Mouse (Mus musculus) liver, embryonic 13.5 days (tissue): ENCODE data around the gene Ptpra. TPM values are rescaled to one million over a fixed set of nuclear protein-coding genes. Genes with fewer than 3 reads are reported as not detected.

Experiments
- ATAC-seq: fragments of 200-750 bp; cut with Nextera tagmentation; 2 replicates; pipeline ENCODE4 v1.8.0; 2017; ENCODE audit warnings: low read depth, mild to moderate bottlenecking, moderate number of reproducible peaks, moderate library complexity
- DNase-seq: peaks from one replicate; pipeline ENCODE4 v3.0.0; 2022
- H3K27ac ChIP-seq: fragments of 300-500 bp; sonication (generic); 2 replicates; pipeline ENCODE4 v1.5.1; 2015; ENCODE audit warnings: moderate library complexity, mild to moderate bottlenecking, inconsistent platforms
- H3K27me3 ChIP-seq: fragments of 300-500 bp; sonication (generic); 2 replicates; pipeline ENCODE4 v1.6.1; 2015; ENCODE audit warnings: mild to moderate bottlenecking, inconsistent platforms
- H3K36me3 ChIP-seq: fragments of 300-500 bp; sonication (generic); 2 replicates; pipeline ENCODE4 v1.6.1; 2015; ENCODE audit warnings: mild to moderate bottlenecking, inconsistent platforms
- H3K4me1 ChIP-seq: fragments of 300-500 bp; sonication (generic); replicated peaks from 2 replicates; pipeline ENCODE4 v1.6.1; 2015; ENCODE audit warnings: inconsistent platforms
- H3K4me2 ChIP-seq: fragments of 300-500 bp; sonication (generic); 2 replicates; pipeline ENCODE4 v1.6.1; 2015; ENCODE audit warnings: inconsistent platforms, mild to moderate bottlenecking, moderate library complexity
- H3K4me3 ChIP-seq: fragments of 300-500 bp; sonication (generic); replicated peaks from 2 replicates; pipeline ENCODE4 v1.5.1; 2015; ENCODE audit warnings: mild to moderate bottlenecking, inconsistent platforms
- H3K9ac ChIP-seq: fragments of 300-500 bp; sonication (generic); 2 replicates; pipeline ENCODE4 v1.6.1; 2015; ENCODE audit warnings: mild to moderate bottlenecking, inconsistent platforms
- H3K9me3 ChIP-seq: fragments of 300-500 bp; sonication (generic); replicated peaks from 2 replicates; pipeline ENCODE4 v1.6.1; 2016; ENCODE audit warnings: inconsistent platforms
- WGBS: fragments of 180-500 bp; shearing (Covaris S2); methylation state at CpG from one replicate; pipeline ENCODE4 v1.1.7; 2015; ENCODE audit not compliant: insufficient replicate concordance; 5-methylcytosine and 5-hydroxymethylcytosine counted together
- polyA plus RNA-seq: library from polyadenylated mRNA; unstranded; fragments of >200 nt; fragmentation: Nextera tagmentation; extraction: Ambion mirVana; gene quantifications from 2 replicates; pipeline ENCODE4 v1.2.1, GENCODE M21; 2015

Ptpra gene
- polyA plus RNA-seq, 1 experiment from 2014 or later = 29.9 TPM

DNA sequence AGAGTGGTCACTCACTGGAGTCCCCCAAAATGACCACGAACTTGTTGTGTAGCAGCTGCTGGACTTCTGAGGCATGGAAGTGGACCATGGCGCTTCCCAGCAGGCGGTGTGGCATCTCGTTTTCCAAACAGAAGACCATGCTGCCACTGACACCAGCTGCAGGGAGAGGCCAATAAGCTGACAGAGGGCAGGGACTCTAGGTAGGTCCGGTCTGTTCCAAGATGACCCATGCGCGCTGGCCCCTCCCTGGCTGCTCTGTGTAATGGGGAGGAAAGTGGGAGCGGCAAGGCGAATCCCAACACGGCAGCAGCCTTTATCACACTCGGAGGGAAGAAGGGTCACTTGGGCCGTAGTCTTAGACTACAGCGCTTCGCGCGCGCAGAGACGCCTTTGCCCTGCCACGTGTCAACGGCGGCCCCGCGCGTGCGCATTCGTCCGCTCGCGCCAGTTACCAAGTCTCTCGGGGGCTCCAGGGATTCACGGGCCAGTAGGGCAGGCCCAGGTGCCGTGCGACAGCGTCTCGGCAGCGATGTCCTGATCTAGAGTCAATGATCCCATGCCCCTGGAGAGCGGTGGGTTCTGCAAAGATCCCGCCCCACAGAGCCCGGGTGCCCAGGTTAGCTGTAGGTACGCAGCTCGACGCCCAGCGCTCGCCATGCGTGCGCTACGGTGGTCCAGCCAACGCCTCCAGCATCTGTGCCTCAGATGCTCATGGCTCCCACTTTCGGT, 26.5 kb upstream of the Ptpra start:
- Histone ChIP-seq H3K4me1 (peaks cover 46% of the 10 kb centered on the region), H3K27ac (peak overlapping the region; percentile 77), H3K4me2 (peak overlapping the region; percentile 95), H3K9ac (peak overlapping the region; percentile 84), H3K9me3 (no peaks in the 10 kb centered on the region), H3K36me3 (peaks cover 23% of the 10 kb centered on the region), H3K4me3 (peak overlapping the region; percentile 83), H3K27me3 (no peaks in the 10 kb centered on the region)
- 14% methylated on average over 49 of the region's 49 CpGs for WGBS
- ATAC-seq = peak; percentile 65
- peak; percentile 70 for DNase-seq

DNA sequence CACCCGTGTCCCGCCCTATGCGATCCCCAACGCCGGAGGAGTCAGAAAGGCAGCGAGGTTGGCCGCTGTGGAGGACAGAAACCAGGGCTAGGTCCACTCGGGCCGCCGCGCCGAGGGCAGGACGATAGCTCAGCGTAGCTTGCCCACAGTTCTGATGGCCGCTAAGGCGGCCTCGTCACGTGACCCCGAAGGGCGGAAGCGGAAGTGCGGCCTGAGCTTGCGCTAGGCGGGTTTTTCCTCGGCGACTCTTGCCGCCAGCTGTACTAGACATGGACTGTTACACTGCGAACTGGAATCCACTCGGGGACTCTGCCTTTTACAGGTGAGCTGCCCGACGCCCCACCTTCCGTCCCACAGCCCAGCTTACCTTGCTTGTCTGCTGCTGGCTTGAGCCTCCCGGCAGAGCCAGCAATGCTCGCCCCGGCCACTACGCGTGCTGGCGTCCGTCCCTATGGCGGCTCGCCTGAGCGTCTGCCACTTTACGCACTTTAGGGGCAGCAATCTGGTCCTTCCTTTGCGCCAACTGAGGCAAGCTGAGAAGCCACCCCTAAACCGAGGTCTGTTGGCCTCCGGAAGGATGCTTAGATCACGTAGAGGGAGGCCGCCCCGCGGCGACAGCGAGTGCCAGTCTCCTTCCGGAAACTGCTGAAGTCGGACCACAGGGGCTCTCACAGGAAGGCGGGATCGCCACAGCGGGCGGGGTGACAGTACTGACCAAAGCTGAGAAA, 25.8 kb upstream of the Ptpra start, which contains the start of the genes Vps16 and Pced1a:
Gene Vps16 (plus strand): TSS at position 214 of the 728 bp plus-strand sequence.
Gene Pced1a (minus strand): TSS at position 576 of the 728 bp plus-strand sequence.
- under 1% methylated on average over 58 of the region's 58 CpGs for WGBS
- Histone ChIP-seq H3K36me3 (peaks cover 20% of the 10 kb centered on the region), H3K9ac (peak within 1 kb of the TSS; percentile 84), H3K4me3 (peak within 1 kb of the TSS; percentile 83), H3K27ac (peak within 1 kb of the TSS; percentile 77), H3K27me3 (no peaks in the 10 kb centered on the region), H3K4me2 (peak within 1 kb of the TSS; percentile 95), H3K9me3 (no peaks in the 10 kb centered on the region), H3K4me1 (peaks cover 53% of the 10 kb centered on the region)
- DNase-seq (peak; percentile 86), ATAC-seq (peak; percentile 92)

DNA sequence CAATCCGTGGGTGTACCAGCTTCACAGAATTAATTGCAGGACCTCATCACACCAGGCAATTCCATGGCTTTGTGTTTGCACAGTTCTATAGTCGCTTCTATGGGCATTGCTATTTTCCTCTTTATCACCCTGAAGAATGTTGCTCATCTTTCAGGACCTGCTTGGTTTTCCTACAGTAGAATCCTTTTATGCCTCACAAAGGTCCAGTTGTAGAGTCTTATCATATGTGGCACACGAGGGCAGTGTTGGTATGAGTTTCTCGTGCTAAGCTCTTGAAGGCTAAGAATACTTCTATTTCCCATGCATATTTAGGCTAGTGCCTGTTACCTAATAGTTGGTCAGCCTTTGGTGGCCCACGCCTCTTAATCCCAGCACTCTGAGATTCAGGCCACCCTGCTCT, 25.0 kb upstream of the Ptpra start:
- 19% methylated on average over 5 of the region's 5 CpGs for WGBS
- Histone ChIP-seq H3K9ac (peak overlapping the region; percentile 84), H3K36me3 (peaks cover 20% of the 10 kb centered on the region), H3K9me3 (no peaks in the 10 kb centered on the region), H3K4me1 (peaks cover 60% of the 10 kb centered on the region), H3K27ac (peak overlapping the region; percentile 77), H3K4me3 (peak overlapping the region; percentile 83), H3K4me2 (peak overlapping the region; percentile 95), H3K27me3 (no peaks in the 10 kb centered on the region)
- no peak; the same call in 1 of the 2 replicates for ATAC-seq
- no peak for DNase-seq

DNA sequence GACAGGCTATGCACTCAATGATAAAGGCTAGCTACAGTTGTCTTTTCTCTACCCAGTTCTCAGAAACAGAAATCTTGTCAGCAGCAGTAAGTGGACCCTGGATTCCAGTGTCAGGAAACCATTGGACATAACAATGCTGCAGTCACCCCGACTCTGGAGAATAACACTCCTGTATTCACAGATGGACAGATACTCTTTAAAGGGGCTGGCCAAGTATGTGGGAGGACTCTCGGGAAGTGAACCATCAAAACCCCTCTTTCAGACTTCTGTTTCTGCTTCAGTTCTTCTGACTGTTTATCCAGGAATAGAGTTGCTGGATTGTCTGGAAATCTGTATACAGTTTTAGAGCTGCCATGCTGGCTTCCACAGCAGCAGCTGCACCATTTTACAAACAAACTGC, 20.2 kb upstream of the Ptpra start:
- Histone ChIP-seq H3K4me1 (peaks cover 57% of the 10 kb centered on the region), H3K36me3 (peaks cover 28% of the 10 kb centered on the region), H3K27me3 (no peaks in the 10 kb centered on the region), H3K27ac (no peak overlapping the region), H3K4me2 (no peak overlapping the region), H3K4me3 (no peak overlapping the region), H3K9me3 (no peaks in the 10 kb centered on the region), H3K9ac (0 out of 2 replicates have a peak overlapping the region, but pooled peaks have one; percentile 19)
- WGBS = 61% methylated on average over 2 of the region's 2 CpGs
- DNase-seq (no peak), ATAC-seq (no peak)

DNA sequence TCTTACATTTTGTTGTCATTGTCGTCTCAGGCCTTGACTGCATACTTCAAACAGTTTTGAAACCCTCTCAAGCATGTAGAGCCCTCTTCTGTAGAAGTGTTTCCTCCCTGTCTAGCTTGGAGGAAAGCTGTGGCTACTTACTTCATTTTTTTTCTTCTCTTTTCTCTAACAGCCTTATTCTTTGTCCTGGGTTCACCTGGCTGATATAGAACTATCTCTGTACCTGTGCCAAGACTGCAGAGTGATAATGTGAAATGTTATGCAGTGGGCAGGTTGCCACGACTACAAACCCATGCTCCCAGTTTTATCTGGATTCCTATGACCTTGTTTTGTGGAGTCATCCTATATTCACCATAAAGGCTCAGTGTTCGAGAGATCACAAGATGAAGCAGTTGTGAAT, 19.6 kb upstream of the Ptpra start:
- whole genome bisulfite sequencing = 61% methylated on average over 3 of the region's 3 CpGs
- Histone ChIP-seq H3K27ac (no peak overlapping the region), H3K36me3 (peaks cover 28% of the 10 kb centered on the region)

DNA sequence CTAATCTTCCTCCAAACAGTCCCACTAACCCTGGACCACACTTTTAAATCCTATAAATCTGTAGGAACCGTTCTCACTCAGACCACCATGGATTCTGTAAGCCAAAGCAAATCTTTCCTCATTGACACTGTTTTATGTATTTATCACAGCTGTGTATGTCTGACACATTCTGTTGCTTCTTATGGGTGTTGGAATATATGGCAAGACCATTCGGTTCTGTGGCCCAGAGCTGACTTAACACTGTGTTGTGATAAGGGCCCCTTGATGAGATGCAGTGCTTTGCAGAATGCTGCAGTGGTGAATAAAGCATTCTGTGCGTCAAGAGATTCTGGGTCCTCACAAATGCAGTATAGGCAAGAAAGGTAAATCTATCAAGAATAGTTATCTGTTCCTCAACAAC, 17.9 kb upstream of the Ptpra start:
- Histone ChIP-seq H3K4me1 (peaks cover 37% of the 10 kb centered on the region), H3K4me3 (no peak overlapping the region), H3K36me3 (peaks cover 28% of the 10 kb centered on the region), H3K9me3 (no peaks in the 10 kb centered on the region), H3K4me2 (no peak overlapping the region), H3K27me3 (no peaks in the 10 kb centered on the region), H3K27ac (no peak overlapping the region), H3K9ac (no peak overlapping the region)
- 73% methylated on average over 3 of the region's 3 CpGs for WGBS
- no peak for DNase-seq
- no peak for ATAC-seq

More for the DNA sequence above, 19.6 kb upstream of the Ptpra start:
- Histone ChIP-seq H3K9ac (no peak overlapping the region), H3K4me1 (peaks cover 51% of the 10 kb centered on the region), H3K9me3 (no peaks in the 10 kb centered on the region), H3K4me2 (no peak overlapping the region), H3K27me3 (no peaks in the 10 kb centered on the region), H3K4me3 (no peak overlapping the region)
- ATAC-seq (no peak), DNase-seq (no peak)

DNA sequence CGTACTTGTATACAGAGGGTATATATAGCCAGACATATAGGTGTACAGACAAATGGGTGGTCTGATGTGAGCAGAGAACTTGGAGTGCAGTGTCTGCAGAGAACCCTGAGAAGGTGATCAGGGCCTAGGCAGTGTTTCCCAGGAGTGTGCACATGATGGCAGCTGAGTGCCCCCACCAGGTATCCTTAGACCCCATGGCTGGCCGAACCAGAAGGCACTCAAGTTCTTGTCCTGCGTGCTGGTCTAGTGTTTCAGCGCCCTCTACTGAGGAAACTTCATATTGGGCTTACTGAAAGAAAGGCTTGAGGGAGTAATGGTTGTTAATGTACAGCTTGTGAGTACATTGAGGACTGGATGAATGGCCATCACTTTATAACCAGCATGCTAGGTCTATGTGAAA, 16.9 kb upstream of the Ptpra start:
- Histone ChIP-seq H3K9me3 (no peaks in the 10 kb centered on the region), H3K4me2 (no peak overlapping the region), H3K27me3 (no peaks in the 10 kb centered on the region), H3K9ac (no peak overlapping the region), H3K4me3 (no peak overlapping the region), H3K4me1 (peaks cover 28% of the 10 kb centered on the region), H3K27ac (no peak overlapping the region; the same call in 1 of the 2 replicates), H3K36me3 (peaks cover 32% of the 10 kb centered on the region)
- WGBS = 25% methylated on average over 4 of the region's 4 CpGs
- no peak for ATAC-seq
- DNase-seq = no peak

DNA sequence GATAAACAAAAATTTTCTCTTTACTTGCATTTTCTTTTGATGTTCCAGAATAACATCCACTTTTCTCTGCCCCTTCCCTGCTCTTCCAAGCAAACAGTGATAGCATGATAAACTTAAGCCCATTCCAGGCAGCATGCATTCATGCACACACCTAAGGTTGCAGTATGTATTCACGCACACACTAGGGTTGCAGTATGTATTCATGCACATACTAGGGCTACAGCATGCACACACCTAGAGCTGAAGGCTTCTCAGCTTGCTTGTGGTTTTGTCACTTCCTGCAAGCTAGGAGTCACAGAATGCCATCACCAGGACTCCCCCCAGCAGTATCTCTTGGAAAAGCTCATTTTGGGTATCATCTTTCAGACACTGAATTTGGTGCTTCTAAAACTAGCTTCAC, 13.3 kb upstream of the Ptpra start:
- no peak overlapping the region for H3K9ac ChIP-seq
- H3K4me2 ChIP-seq = no peak overlapping the region
- H3K27ac ChIP-seq = no peak overlapping the region
- DNase-seq = no peak
- H3K36me3 ChIP-seq = peaks cover 51% of the 10 kb centered on the region
- H3K4me3 ChIP-seq = no peak overlapping the region
- H3K9me3 ChIP-seq = no peaks in the 10 kb centered on the region
- 84% methylated on average over 1 of the region's 1 CpGs for WGBS
- H3K4me1 ChIP-seq = peaks cover 38% of the 10 kb centered on the region
- no peak for ATAC-seq
- H3K27me3 ChIP-seq = no peaks in the 10 kb centered on the region

DNA sequence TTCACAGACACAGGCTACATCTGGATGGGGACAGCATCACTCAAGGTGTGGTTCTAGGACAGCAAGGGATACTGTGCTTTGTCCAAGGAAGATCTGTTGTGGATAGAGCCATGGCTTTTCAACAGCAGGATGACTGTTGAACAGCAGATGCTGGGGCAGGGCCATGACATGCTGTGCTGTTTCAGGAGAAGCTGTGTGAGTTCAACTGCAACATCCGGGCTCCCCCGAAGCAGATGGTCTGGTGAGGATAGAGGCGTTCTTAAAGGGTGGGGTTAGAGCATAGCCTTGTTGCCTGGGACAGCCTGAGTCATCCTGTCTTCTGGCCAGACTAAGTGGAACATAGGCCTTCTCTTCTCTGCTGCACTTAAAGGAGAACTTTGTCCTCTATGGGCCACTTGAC, 11.2 kb upstream of the Ptpra start:
- Histone ChIP-seq H3K27me3 (no peaks in the 10 kb centered on the region), H3K4me1 (peaks cover 41% of the 10 kb centered on the region), H3K27ac (no peak overlapping the region), H3K4me3 (no peak overlapping the region), H3K36me3 (peaks cover 66% of the 10 kb centered on the region), H3K4me2 (no peak overlapping the region), H3K9ac (no peak overlapping the region), H3K9me3 (no peaks in the 10 kb centered on the region)
- WGBS = 81% methylated on average over 3 of the region's 3 CpGs
- no peak for DNase-seq
- ATAC-seq = no peak

DNA sequence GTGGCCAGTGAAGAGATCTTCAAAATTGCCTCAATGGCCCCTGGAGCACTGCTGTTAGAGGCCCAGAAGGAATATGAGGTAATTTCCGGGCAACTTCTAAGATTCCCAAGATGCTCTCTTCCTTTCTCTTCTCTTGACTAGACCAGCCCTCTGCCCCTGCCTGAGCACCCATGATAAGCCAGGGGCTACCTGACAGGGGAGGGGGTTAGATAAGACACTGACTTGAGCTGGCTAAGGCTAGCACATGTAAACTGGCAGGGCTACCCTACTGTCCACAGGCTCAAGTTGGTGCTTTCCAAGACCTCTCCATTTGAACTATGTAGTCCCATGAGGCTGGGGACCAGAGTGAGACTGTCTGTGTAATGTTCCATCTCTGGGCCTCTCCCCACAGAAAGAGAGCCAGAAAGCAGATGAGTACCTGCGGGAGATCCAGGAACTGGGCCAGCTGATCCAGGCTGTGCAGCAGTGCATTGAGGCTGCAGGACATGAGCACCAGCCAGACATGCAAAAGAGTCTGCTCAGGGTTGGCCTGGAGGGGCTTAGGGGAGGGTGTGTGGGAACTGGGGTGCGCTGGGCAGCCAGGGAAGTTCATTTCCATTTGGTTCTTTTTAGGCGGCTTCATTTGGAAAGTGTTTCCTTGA, 10.1 kb upstream of the Ptpra start:
- Histone ChIP-seq H3K27me3 (no peaks in the 10 kb centered on the region), H3K9me3 (no peaks in the 10 kb centered on the region), H3K27ac (no peak overlapping the region; the same call in 1 of the 2 replicates), H3K4me1 (peaks cover 41% of the 10 kb centered on the region), H3K4me2 (no peak overlapping the region), H3K9ac (no peak overlapping the region), H3K4me3 (no peak overlapping the region), H3K36me3 (peaks cover 75% of the 10 kb centered on the region)
- 77% methylated on average over 4 of the region's 4 CpGs for WGBS
- ATAC-seq (peak; percentile 42; the same call in 1 of the 2 replicates), DNase-seq (no peak)

DNA sequence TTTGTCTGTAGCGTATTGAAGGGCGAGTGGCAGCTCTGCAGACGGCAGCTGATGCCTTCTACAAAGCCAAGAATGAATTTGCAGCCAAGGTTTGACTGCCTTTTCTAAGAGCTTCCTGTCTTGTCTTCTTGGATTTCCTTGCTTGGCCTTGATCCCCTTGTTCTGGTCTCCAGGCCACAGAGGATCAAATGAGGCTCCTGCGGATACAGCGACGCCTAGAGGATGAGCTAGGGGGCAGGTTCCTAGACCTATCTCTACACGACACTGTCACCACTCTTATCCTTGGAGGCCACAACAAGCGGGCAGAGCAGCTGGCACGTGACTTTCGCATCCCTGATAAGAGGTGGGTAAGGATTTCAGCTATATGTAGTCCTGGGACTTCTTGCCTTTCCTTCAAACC, 7.9 kb upstream of the Ptpra start:
- Histone ChIP-seq H3K9me3 (no peaks in the 10 kb centered on the region), H3K4me2 (no peak overlapping the region), H3K4me3 (no peak overlapping the region), H3K36me3 (peaks cover 76% of the 10 kb centered on the region), H3K27ac (no peak overlapping the region), H3K4me1 (peaks cover 41% of the 10 kb centered on the region), H3K9ac (no peak overlapping the region), H3K27me3 (no peaks in the 10 kb centered on the region)
- DNase-seq (peak; percentile 50), ATAC-seq (peak; percentile 81)
- WGBS = 57% methylated on average over 10 of the region's 10 CpGs
